8 mouse cellular contexts compared by ENCODE assay signal in the genomic region with DNA sequence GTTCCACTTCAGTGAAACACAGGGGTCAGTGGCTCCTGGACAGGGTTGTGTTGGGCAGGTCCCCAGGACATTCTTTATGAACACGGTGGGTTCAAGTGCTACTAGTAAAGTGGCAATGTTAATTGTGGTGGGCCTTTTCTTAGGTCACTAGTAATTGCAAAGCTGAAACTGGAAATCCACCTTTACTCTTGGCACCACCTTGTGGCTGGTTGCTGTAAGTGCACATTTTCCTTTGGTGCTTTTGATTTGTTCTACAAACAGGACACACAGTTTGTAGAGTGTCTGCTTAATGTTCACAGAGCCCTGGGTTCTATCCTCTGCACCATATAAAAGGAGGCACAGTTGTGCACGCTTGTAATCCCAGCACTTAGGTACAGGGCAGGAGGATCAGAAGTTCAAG. TPM values are rescaled to one million over a fixed set of nuclear protein-coding genes. Genes with fewer than 3 reads are reported as not detected.
DNase-seq lines count a peak whose midpoint lies in the region; ATAC-seq and TF ChIP-seq lines count a peak whose summit lies in the region.
"Not testable (repeated sequence)": the region's sequence is repeated elsewhere in the genome, so short reads cannot be mapped to it uniquely, and the experiment has no call there.

No protein-coding gene starts in this region.

- not testable (repeated sequence) for H3K36me3 ChIP-seq in embryonic facial prominence, embryonic 11.5 days (replicated peaks; ENCODE audit: control insufficient read depth, insufficient read depth, low read depth, low read length); liver, adult 2 months (ENCODE audit: control insufficient read depth, insufficient read depth, low read length); stomach, postnatal 0 days (ENCODE audit: control insufficient read depth, insufficient read depth, low read length)

- WGBS in embryonic facial prominence, embryonic 11.5 days, result 16% methylated on average over 2 of the region's 2 CpGs
- WGBS in liver, adult 2 months, result 3% methylated on average over 2 of the region's 2 CpGs
- 2% methylated on average over 2 of the region's 2 CpGs for WGBS in stomach, postnatal 0 days

- not testable (repeated sequence) for H3K9me3 ChIP-seq in embryonic facial prominence, embryonic 11.5 days (replicated peaks; ENCODE audit: control insufficient read depth, low read length); stomach, postnatal 0 days (ENCODE audit: control insufficient read depth, low read length)

- not testable (repeated sequence) for TF ChIP-seq POLR2A in liver, adult 2 months (IDR thresholded peaks at IDR 0.05; ENCODE audit: extremely low read depth, insufficient read depth, low read length)

- not testable (repeated sequence) for H3K4me1 ChIP-seq in embryonic facial prominence, embryonic 11.5 days (ENCODE audit: control insufficient read depth, insufficient read depth, low read length); liver, adult 2 months (ENCODE audit: control insufficient read depth, insufficient read depth, low read length); stomach, postnatal 0 days (replicated peaks; ENCODE audit: control insufficient read depth, insufficient read depth)

- peak; percentile 65 for ATAC-seq in CD4-positive, CD25-positive, alpha-beta regulatory T cell, adult 4 months
- not testable (repeated sequence) for ATAC-seq in embryonic facial prominence, embryonic 11.5 days (replicated peaks; ENCODE audit: insufficient number of reproducible peaks, low FRiP score, low TSS enrichment, low read depth); stomach, postnatal 0 days (ENCODE audit: low FRiP score, low TSS enrichment)

- H3K27ac ChIP-seq in embryonic facial prominence, embryonic 11.5 days (replicated peaks; ENCODE audit: low read depth, low read length); liver, adult 2 months (replicated peaks; ENCODE audit: insufficient read depth, low read depth, low read length); stomach, postnatal 0 days (replicated peaks): not testable (repeated sequence)

- H3K4me2 ChIP-seq in embryonic facial prominence, embryonic 11.5 days (ENCODE audit: low read depth, low read length); stomach, postnatal 0 days (replicated peaks; ENCODE audit: low read depth): not testable (repeated sequence)

- H3K9ac ChIP-seq in embryonic facial prominence, embryonic 11.5 days (replicated peaks; ENCODE audit: low read length); liver, adult 2 months (ENCODE audit: low read depth, low read length); stomach, postnatal 0 days (ENCODE audit: low read length): not testable (repeated sequence)

- H3K79me2 ChIP-seq in liver, adult 2 months (ENCODE audit: control insufficient read depth, insufficient read depth, low read length), result not testable (repeated sequence)

- TF ChIP-seq EP300 in stomach, postnatal 0 days (optimal IDR thresholded peaks at IDR 0.05), result not testable (repeated sequence)

- TF ChIP-seq CTCF in liver, adult 2 months (IDR thresholded peaks at IDR 0.05; ENCODE audit: low read depth, low read length), result peak; percentile 33; the same call in 1 of the 2 replicates
- peak; percentile 82 for TF ChIP-seq CTCF in stomach, postnatal 0 days (IDR thresholded peaks at IDR 0.05; ENCODE audit: low read depth)

- DNase-seq in brain, adult 2 months (ENCODE audit: low read depth, low spot score), result peak; percentile 49
- DNase-seq in embryonic facial prominence, embryonic 11.5 days (ENCODE audit: low spot score), result peak; percentile 61
- peak; percentile 46 to 86 for DNase-seq in heart, adult 9 months (ENCODE audit: low spot score in 2 of 2)
- peak; percentile 80 to 92 for DNase-seq in kidney, postnatal 36 days
- peak; percentile 6 for DNase-seq in liver, adult 2 months (ENCODE audit: extremely low read depth, low read depth, low spot score)
- DNase-seq in natural killer cell, adult 2 months (ENCODE audit: low spot score in 2 of 2), result peak; percentile 80 to 85
- DNase-seq in stomach, postnatal 0 days (ENCODE audit: low spot score), result peak; percentile 45

- H3K4me3 ChIP-seq in embryonic facial prominence, embryonic 11.5 days (ENCODE audit: low read depth, low read length); liver, adult 2 months (ENCODE audit: insufficient read depth, low read depth, low read length); stomach, postnatal 0 days (ENCODE audit: low read depth, low read length): not testable (repeated sequence)

- H3K27me3 ChIP-seq in embryonic facial prominence, embryonic 11.5 days (ENCODE audit: control insufficient read depth, insufficient read depth, low read length); liver, adult 2 months (ENCODE audit: control insufficient read depth, insufficient read depth, low read length); stomach, postnatal 0 days (ENCODE audit: control insufficient read depth, insufficient read depth, low read length): not testable (repeated sequence)

RNA-seq across cellular contexts. Expression of a gene that starts 32.7 kb away (rescaled TPM):
- 1 to 10 TPM; 5.0 to 6.1 TPM for polyA plus RNA-seq in CD4-positive, CD25-positive, alpha-beta regulatory T cell, adult 4 months (2017; shearing (Covaris generic))
- polyA plus RNA-seq in embryonic facial prominence, embryonic 11.5 days (2014; fragmentation: Nextera tagmentation; extraction: Ambion mirVana), result 0.25 TPM in 1 of 2 replicates, not detected in the other
- total RNA-seq in liver, adult 2 months (2014; rRNA removed), result 0.18 and 0.20 TPM in 2 replicates
- polyA plus RNA-seq in liver, adult 2 months (2012; rRNA removed), result 0.11 TPM in 1 of 2 replicates, not detected in the other
- 0.99 and 1.1 TPM in 2 replicates for polyA plus RNA-seq in stomach, postnatal 0 days (2015; fragmentation: Nextera tagmentation; extraction: Ambion mirVana)

RNA-seq across cellular contexts. Expression of a gene that starts 35.9 kb away (rescaled TPM):
- 10 to 100 TPM; 59.0 to 75.9 TPM for polyA plus RNA-seq in CD4-positive, CD25-positive, alpha-beta regulatory T cell, adult 4 months (2017; shearing (Covaris generic))
- polyA plus RNA-seq in embryonic facial prominence, embryonic 11.5 days (2014; fragmentation: Nextera tagmentation; extraction: Ambion mirVana), result 308 and 333 TPM in 2 replicates
- total RNA-seq in liver, adult 2 months (2014; rRNA removed), result 7.2 and 9.5 TPM in 2 replicates
- 4.1 and 5.3 TPM in 2 replicates for polyA plus RNA-seq in liver, adult 2 months (2012; rRNA removed)
- polyA plus RNA-seq in stomach, postnatal 0 days (2015; fragmentation: Nextera tagmentation; extraction: Ambion mirVana), result 186 and 187 TPM in 2 replicates

Comparison
In these comparisons a context has a peak if more than half of its experiments do, and no peak if none do; other contexts are left out.
1. DNase-seq: peak in every context shown above with its lines; median percentile 86 in kidney, postnatal 36 days; 82 in natural killer cell, adult 2 months; 66 in heart, adult 9 months; 61 in embryonic facial prominence, embryonic 11.5 days; 49 in brain, adult 2 months; 45 in stomach, postnatal 0 days; 6 in liver, adult 2 months.